Mouse (Mus musculus) granulocyte monocyte progenitor cell, adult 5-6 weeks (primary cell): ENCODE results near the gene Zfp12. TPM values are rescaled to one million over a fixed set of nuclear protein-coding genes. Genes with fewer than 3 reads are reported as not detected.
"Not testable (repeated sequence)": the region's sequence is repeated elsewhere in the genome, so short reads cannot be mapped to it uniquely, and the experiment has no call there.

Experiments used
- ATAC-seq: replicated peaks from 2 replicates; pipeline ENCODE4 v1.8.0; 2016; ENCODE audit warnings: mild to moderate bottlenecking, moderate TSS enrichment, inconsistent platforms; ENCODE audit not compliant: poor library complexity, severe bottlenecking
- total RNA-seq, 2 experiments: library from RNA; stranded (forward) in 1 of 2; stranded (reverse) in 1 of 2; fragments of 200-712, 200-1000 nt in 1 of 2; fragments of >200 nt in 1 of 2; fragmentation: Nextera tagmentation in 1 of 2; gene quantifications; 2 replicates each; pipeline ENCODE4 v1.2.3; 2014 to 2017

The Zfp12 gene
- 7.6 and 8.6 TPM in 2 replicates for total RNA-seq (2014; fragmentation: Nextera tagmentation)
- total RNA-seq (2017) = 10.6 and 12.6 TPM in 2 replicates

GRCm38 (mm10) chr5:143235028-143235693 lies at the start of gene Zfp12:
Gene Zfp12, plus strand, starts transcription at chr5:143235163.
- ATAC-seq = peak; percentile 93

- ATAC-seq = not testable (repeated sequence)
Observed at GRCm38 (mm10) chr5:143188014-143188413, 46.9 kb upstream of the Zfp12 start.

- ATAC-seq = no peak
Observed at GRCm38 (mm10) chr5:143192806-143193205, 42.2 kb upstream of the Zfp12 start.

- 0 out of 2 replicates have a peak, but pooled peaks have one; percentile 35 for ATAC-seq
Observed at GRCm38 (mm10) chr5:143194747-143195146, 40.2 kb upstream of the Zfp12 start.

GRCm38 (mm10) chr5:143195166-143195565 lies 39.8 kb upstream of the Zfp12 start:
- ATAC-seq = no peak

- no peak for ATAC-seq
Observed at GRCm38 (mm10) chr5:143196506-143196905, 38.5 kb upstream of the Zfp12 start.

GRCm38 (mm10) chr5:143205015-143205414 lies 29.9 kb upstream of the Zfp12 start:
- no peak for ATAC-seq

- no peak for ATAC-seq
Observed at GRCm38 (mm10) chr5:143213832-143214231, 21.1 kb upstream of the Zfp12 start.

GRCm38 (mm10) chr5:143220996-143221395 lies 14.0 kb upstream of the Zfp12 start:
- no peak for ATAC-seq

GRCm38 (mm10) chr5:143222287-143222686 lies 12.7 kb upstream of the Zfp12 start:
- ATAC-seq = no peak

GRCm38 (mm10) chr5:143226790-143227189 lies 8.2 kb upstream of the Zfp12 start, which contains the start of gene Spdye4a:
Gene Spdye4a, minus strand, starts transcription at chr5:143226890.
- ATAC-seq = no peak

GRCm38 (mm10) chr5:143236036-143236435 lies 1.1 kb downstream of the Zfp12 start:
- no peak for ATAC-seq

- no peak for ATAC-seq
Observed at GRCm38 (mm10) chr5:143244926-143245325, 10.0 kb downstream of the Zfp12 start.

- no peak for ATAC-seq
Observed at GRCm38 (mm10) chr5:143252039-143252438, 17.1 kb downstream of the Zfp12 start.

GRCm38 (mm10) chr5:143252791-143253185 lies 17.8 kb downstream of the Zfp12 start:
- ATAC-seq = no peak

- ATAC-seq = peak; percentile 15; the same call in 1 of the 2 replicates
Observed at GRCm38 (mm10) chr5:143253186-143253880, 18.4 kb downstream of the Zfp12 start.

GRCm38 (mm10) chr5:143253881-143254486 lies 19.0 kb downstream of the Zfp12 start:
- ATAC-seq = peak; percentile 58

- peak; percentile 21; the same call in 1 of the 2 replicates for ATAC-seq
Observed at GRCm38 (mm10) chr5:143254487-143255130, 19.6 kb downstream of the Zfp12 start.

GRCm38 (mm10) chr5:143255131-143255519 lies 20.2 kb downstream of the Zfp12 start:
- ATAC-seq = peak; percentile 6; the same call in 1 of the 2 replicates

- ATAC-seq = no peak
Observed at GRCm38 (mm10) chr5:143255802-143256201, 20.8 kb downstream of the Zfp12 start.

- no peak for ATAC-seq
Observed at GRCm38 (mm10) chr5:143261636-143262035, 26.7 kb downstream of the Zfp12 start.
